Mouse (Mus musculus): ENCODE data around the gene Btbd9.

Btbd9 gene

GRCm38 (mm10) chr17:30378221-30379010, 197.9 kb downstream of the Btbd9 start:
- DNase-seq: no peak

GRCm38 (mm10) chr17:30377754-30378153, 198.5 kb downstream of the Btbd9 start:
- DNase-seq: no peak

- no peak for DNase-seq
Observed at GRCm38 (mm10) chr17:30375107-30375506, 201.2 kb downstream of the Btbd9 start.

GRCm38 (mm10) chr17:30368559-30368958, 207.7 kb downstream of the Btbd9 start:
- no peak for DNase-seq

- DNase-seq: no peak
Observed at GRCm38 (mm10) chr17:30364701-30365100, 211.6 kb downstream of the Btbd9 start.

- DNase-seq: no peak
Observed at GRCm38 (mm10) chr17:30363365-30363764, 212.9 kb downstream of the Btbd9 start.

- no peak for DNase-seq
Observed at GRCm38 (mm10) chr17:30360654-30361053, 215.6 kb downstream of the Btbd9 start.

- no peak for DNase-seq
Observed at GRCm38 (mm10) chr17:30359392-30359791, 216.9 kb downstream of the Btbd9 start.

GRCm38 (mm10) chr17:30355431-30355830, 220.9 kb downstream of the Btbd9 start:
- DNase-seq: no peak

- DNase-seq: no peak
Observed at GRCm38 (mm10) chr17:30354381-30354780, 221.9 kb downstream of the Btbd9 start.

- no peak for DNase-seq
Observed at GRCm38 (mm10) chr17:30348031-30348430, 228.3 kb downstream of the Btbd9 start.

GRCm38 (mm10) chr17:30347101-30347613, 229.1 kb downstream of the Btbd9 start:
- no peak for DNase-seq

- no peak for DNase-seq
Observed at GRCm38 (mm10) chr17:30345008-30345407, 231.3 kb downstream of the Btbd9 start.

GRCm38 (mm10) chr17:30343701-30344473, 232.4 kb downstream of the Btbd9 start:
- DNase-seq: no peak

GRCm38 (mm10) chr17:30341556-30341955, 234.7 kb downstream of the Btbd9 start:
- no peak for DNase-seq

- DNase-seq: no peak
Observed at GRCm38 (mm10) chr17:30340495-30341126, 235.7 kb downstream of the Btbd9 start.

GRCm38 (mm10) chr17:30339317-30339716, 237.0 kb downstream of the Btbd9 start:
- no peak for DNase-seq

GRCm38 (mm10) chr17:30336816-30337215, 239.5 kb downstream of the Btbd9 start:
- DNase-seq: peak; percentile 33

- DNase-seq: no peak
Observed at GRCm38 (mm10) chr17:30336280-30336679, 240.0 kb downstream of the Btbd9 start.

- DNase-seq: no peak
Observed at GRCm38 (mm10) chr17:30335746-30336145, 240.5 kb downstream of the Btbd9 start.

- DNase-seq: no peak
Observed at GRCm38 (mm10) chr17:30334257-30334656, 242.0 kb downstream of the Btbd9 start.

GRCm38 (mm10) chr17:30333136-30333535, 243.2 kb downstream of the Btbd9 start:
- no peak for DNase-seq

- no peak for DNase-seq
Observed at GRCm38 (mm10) chr17:30331380-30331779, 244.9 kb downstream of the Btbd9 start.

Measured in thymus, postnatal 4 days (tissue).